In the genomic region with DNA sequence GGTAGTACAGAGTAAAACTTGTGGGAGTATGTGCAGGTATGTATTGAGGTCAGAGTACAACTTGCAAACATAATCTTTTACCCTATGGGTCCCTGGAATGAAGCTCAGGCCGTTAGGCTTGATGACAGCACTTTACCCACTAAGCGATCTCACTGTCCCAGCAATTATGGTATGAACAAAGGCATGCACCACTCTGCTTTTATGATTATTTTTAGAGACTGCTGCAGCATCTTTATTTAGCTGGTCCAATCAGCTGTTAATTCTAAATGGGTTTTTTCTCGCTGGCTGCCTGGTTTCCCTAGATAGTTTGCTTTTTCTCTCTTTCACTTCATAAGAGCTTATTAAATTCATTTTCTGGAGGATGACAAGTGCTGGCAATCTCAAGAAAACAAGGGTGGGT, we compare ENCODE assay signal across 23 mouse cellular contexts. TPM values are rescaled to one million over a fixed set of nuclear protein-coding genes. Genes with fewer than 3 reads are reported as not detected.
A peak's percentile ranks its signal among the peaks of the same experiment; 100 is the strongest.
DNase-seq lines count a peak whose midpoint lies in the region; ATAC-seq and TF ChIP-seq lines count a peak whose summit lies in the region.
"Had no signal": no experiment of that assay in that cellular context is flagged by ENCODE, and none has a peak within 500 bp of the region (broad histone marks: within the 10 kb centered on the region; RNA-seq: fewer than 3 reads in every experiment).

No protein-coding gene starts in this region.

- no peak overlapping the region for H3K4me3 ChIP-seq in left cerebral cortex, adult 2 months
- H3K4me3 ChIP-seq in heart, embryonic 15.5 days: peak overlapping the region; percentile 17
- H3K4me3 ChIP-seq: embryonic facial prominence, embryonic 15.5 days; forebrain, embryonic 12.5 days; limb, embryonic 12.5 days; megakaryocyte, embryonic 14.5 days had no signal

- H3K27me3 ChIP-seq in heart, embryonic 15.5 days: no peaks in the 10 kb centered on the region
- H3K27me3 ChIP-seq: embryonic facial prominence, embryonic 15.5 days; forebrain, embryonic 12.5 days; limb, embryonic 12.5 days; megakaryocyte, embryonic 14.5 days had no signal

- peak overlapping the region; percentile 41 for H3K4me2 ChIP-seq in heart, embryonic 15.5 days
- H3K4me2 ChIP-seq: embryonic facial prominence, embryonic 15.5 days; forebrain, embryonic 12.5 days; limb, embryonic 12.5 days had no signal

- peak; percentile 18 to 23 for DNase-seq in heart, adult 9 months (ENCODE audit: low spot score in 2 of 2)
- DNase-seq in heart, postnatal 36 days: no peak
- DNase-seq in left cerebral cortex, adult 2 months (ENCODE audit: extremely low spot score in 1 of 2, low spot score in 2 of 2): no peak
- DNase-seq in left cerebral cortex, postnatal 4 days: no peak
- DNase-seq in brain, embryonic 18.5 days (ENCODE audit: low read depth, low spot score): peak; percentile 12
- DNase-seq in adrenal gland, postnatal 14 days: no peak
- DNase-seq: adrenal gland, adult 2 months; cerebellum, adult 9-11 months; gastrocnemius, postnatal 14 days; kidney, adult 18-20 months; kidney, postnatal 25 days had no signal

- H3K9ac ChIP-seq in heart, embryonic 15.5 days: no peak overlapping the region
- H3K9ac ChIP-seq: embryonic facial prominence, embryonic 15.5 days; forebrain, embryonic 12.5 days; limb, embryonic 12.5 days; liver, embryonic 14.5 days had no signal

- no peaks in the 10 kb centered on the region for H3K9me3 ChIP-seq in heart, embryonic 15.5 days (replicated peaks)
- H3K9me3 ChIP-seq: embryonic facial prominence, embryonic 15.5 days; forebrain, embryonic 12.5 days; G1E; limb, embryonic 12.5 days; megakaryocyte, embryonic 14.5 days had no signal

- H3K36me3 ChIP-seq in heart, embryonic 15.5 days: no peaks in the 10 kb centered on the region
- H3K36me3 ChIP-seq: forebrain, embryonic 12.5 days; limb, embryonic 12.5 days had no signal

- H3K27ac ChIP-seq in left cerebral cortex, adult 2 months: peak overlapping the region; percentile 77
- peak overlapping the region; percentile 87 for H3K27ac ChIP-seq in heart, embryonic 15.5 days
- H3K27ac ChIP-seq: embryonic facial prominence, embryonic 15.5 days; forebrain, embryonic 12.5 days; limb, embryonic 12.5 days; liver, embryonic 14.5 days had no signal

- peaks cover 4% of the 10 kb centered on the region; the same call in 1 of the 2 replicates for H3K4me1 ChIP-seq in heart, embryonic 15.5 days (replicated peaks)
- H3K4me1 ChIP-seq: embryonic facial prominence, embryonic 15.5 days; forebrain, embryonic 12.5 days; limb, embryonic 12.5 days had no signal

- peak; percentile 74 for ATAC-seq in heart, embryonic 15.5 days (replicated peaks; ENCODE audit: insufficient number of reproducible peaks, insufficient read depth, low FRiP score, low read depth)
- ATAC-seq: lung, postnatal 0 days had no signal

- TF ChIP-seq CTCF in left cerebral cortex, adult 2 months (IDR thresholded peaks at IDR 0.05): no peak

- intact Hi-C loops in heart, postnatal 36 days (cut with DNase I): no loop called here
- intact Hi-C loops in left cerebral cortex, adult 2 months (cut with DNase I): no loop called here
- intact Hi-C loops in left cerebral cortex, postnatal 4 days (cut with DNase I): no loop called here

- WGBS in heart, embryonic 15.5 days: 44% methylated on average over 3 of the region's 3 CpGs

RNA-seq across cellular contexts. Expression of a gene that starts 30.1 kb away (rescaled TPM):
- total RNA-seq in heart, postnatal 36 days (2021): 1 to 10 TPM in 1 of 2 experiments, under 1 TPM in 1; 0.89 to 1.6 TPM
- 1 to 10 TPM in 1 of 2 experiments, not detected in 1; 3.7 TPM for total RNA-seq in left cerebral cortex, adult 2 months (2021)
- total RNA-seq in left cerebral cortex, postnatal 4 days (2021): under 1 TPM in 1 of 2 experiments, not detected in 1; 0.64 TPM
- not detected in 2 replicates for polyA plus RNA-seq in heart, embryonic 15.5 days (2015; fragmentation: Nextera tagmentation; extraction: Ambion mirVana)
- total RNA-seq in adrenal gland, postnatal 14 days (2021): not detected in 2 replicates
- polyA plus RNA-seq: adrenal gland, adult 2 months; embryonic facial prominence, embryonic 15.5 days; forebrain, embryonic 12.5 days; G1E; hindbrain, embryonic 11.5 days; limb, embryonic 12.5 days; liver, embryonic 14.5 days; lung, postnatal 0 days; neural tube, embryonic 14.5 days; small intestine, adult 2 months; thymus, postnatal 0 days had no signal

RNA-seq across cellular contexts. Expression of a gene that starts 30.6 kb away (rescaled TPM):
- total RNA-seq in heart, postnatal 36 days (2021): 10 to 100 TPM; 36.0 to 39.9 TPM
- total RNA-seq in left cerebral cortex, adult 2 months (2021): 100 to 1,000 TPM; 127 to 129 TPM
- total RNA-seq in left cerebral cortex, postnatal 4 days (2021): 10 to 100 TPM; 84.1 to 87.2 TPM
- polyA plus RNA-seq in heart, embryonic 15.5 days (2015; fragmentation: Nextera tagmentation; extraction: Ambion mirVana): 9.6 and 11.4 TPM in 2 replicates
- 35.0 and 48.5 TPM in 2 replicates for total RNA-seq in adrenal gland, postnatal 14 days (2021)

RNA-seq across cellular contexts. Expression of a gene that starts 34.5 kb away (rescaled TPM):
- 10 to 100 TPM; 61.8 to 62.8 TPM for total RNA-seq in heart, postnatal 36 days (2021)
- 10 to 100 TPM; 46.0 to 46.4 TPM for total RNA-seq in left cerebral cortex, adult 2 months (2021)
- 10 to 100 TPM; 72.4 to 79.6 TPM for total RNA-seq in left cerebral cortex, postnatal 4 days (2021)
- polyA plus RNA-seq in heart, embryonic 15.5 days (2015; fragmentation: Nextera tagmentation; extraction: Ambion mirVana): 159 and 160 TPM in 2 replicates
- 128 and 139 TPM in 2 replicates for total RNA-seq in adrenal gland, postnatal 14 days (2021)

RNA-seq across cellular contexts. Expression of a gene that starts 37.1 kb away (rescaled TPM):
- not detected for total RNA-seq in heart, postnatal 36 days (2021)
- total RNA-seq in left cerebral cortex, adult 2 months (2021): not detected
- not detected for total RNA-seq in left cerebral cortex, postnatal 4 days (2021)
- not detected in 2 replicates for polyA plus RNA-seq in heart, embryonic 15.5 days (2015; fragmentation: Nextera tagmentation; extraction: Ambion mirVana)
- total RNA-seq in adrenal gland, postnatal 14 days (2021): not detected in 2 replicates
- total RNA-seq: adrenal gland, adult 2 months; gastrocnemius, postnatal 14 days had no signal
- polyA plus RNA-seq: adrenal gland, adult 2 months; embryonic facial prominence, embryonic 15.5 days; forebrain, embryonic 12.5 days; liver, embryonic 14.5 days; neural tube, embryonic 14.5 days; small intestine, adult 2 months had no signal

RNA-seq across cellular contexts. Expression of a gene that starts 56.9 kb away (rescaled TPM):
- 1 to 10 TPM; 2.3 to 2.5 TPM for total RNA-seq in heart, postnatal 36 days (2021)
- 100 to 1,000 TPM; 150 to 164 TPM for total RNA-seq in left cerebral cortex, adult 2 months (2021)
- 10 to 100 TPM; 47.7 to 50.4 TPM for total RNA-seq in left cerebral cortex, postnatal 4 days (2021)
- 10.4 and 11.9 TPM in 2 replicates for polyA plus RNA-seq in heart, embryonic 15.5 days (2015; fragmentation: Nextera tagmentation; extraction: Ambion mirVana)
- 6.6 and 6.9 TPM in 2 replicates for total RNA-seq in adrenal gland, postnatal 14 days (2021)

Comparison
In these comparisons a context has a peak if more than half of its experiments do, and no peak if none do; other contexts are left out.
1. DNase-seq: peak in heart, adult 9 months (2 of 2) and brain, embryonic 18.5 days (single experiment); none in heart, postnatal 36 days (0 of 2), left cerebral cortex, adult 2 months (0 of 2), left cerebral cortex, postnatal 4 days (single experiment) and adrenal gland, postnatal 14 days (single experiment).